Mouse (Mus musculus) splenic B cell, adult 2 months (primary cell): Measurements from ENCODE around the gene Ankrd36.
"Not testable (repeated sequence)": the region's sequence is repeated elsewhere in the genome, so short reads cannot be mapped to it uniquely, and the experiment has no call there.

Experiments
- DNase-seq: peaks from one replicate; pipeline ENCODE4 v3.0.0-alpha.2; 2011; ENCODE audit warnings: low read depth, low spot score
- H3K27me3 ChIP-seq: 2 replicates; pipeline ENCODE4 v1.6.1; 2012; ENCODE audit warnings: mild to moderate bottlenecking, low read length, moderate library complexity, mixed read lengths; ENCODE audit not compliant: control insufficient read depth, poor library complexity, insufficient read depth, severe bottlenecking
- H3K36me3 ChIP-seq: 2 replicates; pipeline ENCODE4 v1.6.1; 2012; ENCODE audit warnings: mild to moderate bottlenecking, low read length, moderate library complexity, mixed read lengths; ENCODE audit not compliant: control insufficient read depth, poor library complexity, insufficient read depth, severe bottlenecking

Gene Ankrd36

DNA sequence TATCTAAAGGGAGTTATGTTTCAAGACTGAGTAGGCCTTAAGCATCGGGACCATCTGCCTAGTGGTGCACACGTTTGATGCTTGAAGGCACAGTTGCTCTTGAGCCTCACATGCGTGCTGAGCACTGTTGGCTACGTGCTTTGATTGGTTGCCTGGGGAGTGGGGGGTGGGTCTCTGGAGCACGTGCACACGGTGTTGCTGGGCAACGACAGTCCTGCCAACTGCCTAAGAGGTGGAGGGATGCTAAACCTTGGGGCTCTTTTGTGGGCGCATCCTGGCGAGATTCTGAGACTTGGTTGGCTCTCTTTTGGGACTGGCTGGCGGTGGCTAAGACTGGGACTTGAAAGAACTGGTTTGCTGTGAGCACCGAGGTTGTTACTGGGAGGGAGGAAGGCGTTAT, at the start of gene Ankrd36:
Ankrd36 (plus strand) TSS at position 211 of the 400 bp plus-strand sequence.
- Histone ChIP-seq H3K36me3 (no peaks in the 10 kb centered on the region), H3K27me3 (no peaks in the 10 kb centered on the region; the same call in 1 of the 2 replicates)
- no peak for DNase-seq

DNA sequence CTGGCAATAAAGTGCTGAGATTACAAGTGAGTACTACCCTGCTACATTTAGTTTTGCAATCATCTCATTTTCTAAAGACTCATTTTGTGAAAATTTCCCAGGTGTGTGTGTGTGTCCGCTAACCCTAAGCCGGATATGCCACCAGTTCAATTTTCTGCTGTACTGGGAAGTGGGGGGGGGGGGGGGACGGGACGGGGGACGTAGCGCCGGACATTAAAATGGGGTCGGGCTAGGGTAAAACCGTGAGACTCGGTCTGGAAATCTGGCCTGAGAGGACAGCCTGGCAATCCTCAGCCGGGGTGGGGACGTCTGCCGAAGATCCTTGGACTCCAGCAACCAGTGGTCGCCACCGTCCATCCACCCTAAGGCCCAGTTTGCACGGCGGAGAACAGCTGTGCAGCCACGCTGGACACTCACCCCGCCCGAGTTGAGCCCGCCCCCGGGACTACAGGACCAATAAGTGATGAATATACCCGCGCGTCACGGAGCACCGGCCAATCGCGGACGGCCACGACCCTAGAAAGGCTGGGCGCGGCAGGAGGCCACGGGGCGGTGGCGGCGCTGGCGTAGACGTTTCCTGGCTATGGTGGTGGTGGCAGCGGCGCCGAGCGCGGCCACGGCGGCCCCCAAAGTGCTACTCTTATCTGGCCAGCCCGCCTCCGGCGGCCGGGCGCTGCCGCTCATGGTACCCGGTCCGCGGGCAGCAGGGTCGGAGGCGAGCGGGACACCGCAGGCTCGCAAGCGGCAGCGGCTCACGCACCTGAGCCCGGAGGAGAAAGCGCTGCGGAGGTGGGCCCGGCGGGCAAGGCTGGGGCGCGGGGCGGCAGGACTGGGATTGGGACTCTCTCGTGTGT, 48.8 kb upstream of the Ankrd36 start, which contains the start of gene Xbp1:
Xbp1 (plus strand) TSS at position 248 of the 854 bp plus-strand sequence.
- DNase-seq, result peak; percentile 93
- H3K27me3 ChIP-seq, result no peaks in the 10 kb centered on the region
- peaks cover 2% of the 10 kb centered on the region for H3K36me3 ChIP-seq

GRCm38 (mm10) chr11:5521266-5521515, 48.3 kb upstream of the Ankrd36 start:
- Histone ChIP-seq H3K27me3 (no peaks in the 10 kb centered on the region), H3K36me3 (peaks cover 2% of the 10 kb centered on the region)
- DNase-seq, result no peak

- peak; percentile 76 for DNase-seq
- no peaks in the 10 kb centered on the region for H3K27me3 ChIP-seq
- peaks cover 4% of the 10 kb centered on the region for H3K36me3 ChIP-seq
These were observed 47.8 kb upstream of the Ankrd36 start for GRCm38 (mm10) chr11:5521516-5522291.

- no peak for DNase-seq
- Histone ChIP-seq H3K36me3 (peaks cover 4% of the 10 kb centered on the region), H3K27me3 (no peaks in the 10 kb centered on the region)
These were observed 46.6 kb upstream of the Ankrd36 start for GRCm38 (mm10) chr11:5522798-5523415.

- DNase-seq, result no peak
- H3K27me3 ChIP-seq, result no peaks in the 10 kb centered on the region
- H3K36me3 ChIP-seq, result peaks cover 8% of the 10 kb centered on the region
These were observed 44.1 kb upstream of the Ankrd36 start for GRCm38 (mm10) chr11:5525418-5525817.

GRCm38 (mm10) chr11:5526573-5527439, 42.7 kb upstream of the Ankrd36 start:
- no peaks in the 10 kb centered on the region for H3K27me3 ChIP-seq

GRCm38 (mm10) chr11:5527865-5528523, 41.5 kb upstream of the Ankrd36 start:
- H3K27me3 ChIP-seq, result no peaks in the 10 kb centered on the region
- DNase-seq, result no peak
- H3K36me3 ChIP-seq, result peaks cover 10% of the 10 kb centered on the region

More at GRCm38 (mm10) chr11:5526573-5527439, 42.7 kb upstream of the Ankrd36 start:
- H3K36me3 ChIP-seq, result peaks cover 8% of the 10 kb centered on the region
- no peak for DNase-seq

GRCm38 (mm10) chr11:5528841-5529240, 40.6 kb upstream of the Ankrd36 start:
- H3K27me3 ChIP-seq, result no peaks in the 10 kb centered on the region
- DNase-seq, result no peak
- H3K36me3 ChIP-seq, result peaks cover 12% of the 10 kb centered on the region

DNA sequence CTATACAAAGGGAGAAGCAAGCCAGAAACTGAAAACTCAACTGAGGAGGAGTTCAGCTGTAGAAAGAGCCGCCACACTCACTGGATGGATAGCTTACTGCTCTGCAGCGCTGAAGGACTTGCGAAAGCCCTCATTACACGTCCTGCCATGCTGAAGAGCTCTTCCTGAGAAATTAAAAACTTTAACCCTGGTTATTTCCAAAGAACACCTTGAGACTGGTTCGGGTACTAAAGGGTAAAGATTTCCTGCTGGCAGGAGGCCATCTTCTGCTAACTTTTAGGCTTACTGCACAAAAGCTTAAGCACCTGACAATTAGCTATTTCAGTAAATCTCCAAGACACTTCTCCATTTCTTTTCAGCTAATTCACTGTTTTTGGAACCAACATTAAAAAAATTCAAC, 39.3 kb upstream of the Ankrd36 start:
- no peaks in the 10 kb centered on the region for H3K27me3 ChIP-seq
- no peak for DNase-seq
- peaks cover 15% of the 10 kb centered on the region for H3K36me3 ChIP-seq

- no peak for DNase-seq
- no peaks in the 10 kb centered on the region for H3K27me3 ChIP-seq
These were observed 38.8 kb upstream of the Ankrd36 start for GRCm38 (mm10) chr11:5530717-5531116.

DNA sequence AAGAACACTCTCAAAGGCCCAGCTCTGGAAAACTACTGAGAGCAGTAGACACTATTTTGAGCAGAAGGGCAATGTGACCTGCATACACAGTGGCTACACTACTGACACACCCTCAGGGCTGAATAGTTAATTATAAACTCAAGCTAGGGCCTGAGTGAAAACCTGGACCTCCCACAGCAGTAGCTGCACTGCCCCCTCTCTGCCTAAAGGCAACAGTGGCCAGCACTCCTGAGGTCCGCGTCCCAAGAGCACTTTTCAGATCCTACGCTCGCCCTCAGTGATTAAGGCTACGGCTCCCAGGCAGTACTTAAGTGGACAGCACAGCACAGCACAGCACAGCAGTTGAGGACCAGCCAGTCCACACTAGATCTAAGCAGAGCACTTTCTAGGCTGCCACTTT, 36.4 kb upstream of the Ankrd36 start:
- Histone ChIP-seq H3K27me3 (no peaks in the 10 kb centered on the region), H3K36me3 (peaks cover 12% of the 10 kb centered on the region)
- DNase-seq, result no peak

More at GRCm38 (mm10) chr11:5530717-5531116, 38.8 kb upstream of the Ankrd36 start:
- peaks cover 13% of the 10 kb centered on the region for H3K36me3 ChIP-seq

- not testable (repeated sequence) for DNase-seq, H3K36me3 ChIP-seq, H3K27me3 ChIP-seq
These were observed 32.0 kb upstream of the Ankrd36 start for GRCm38 (mm10) chr11:5537454-5537853.

DNA sequence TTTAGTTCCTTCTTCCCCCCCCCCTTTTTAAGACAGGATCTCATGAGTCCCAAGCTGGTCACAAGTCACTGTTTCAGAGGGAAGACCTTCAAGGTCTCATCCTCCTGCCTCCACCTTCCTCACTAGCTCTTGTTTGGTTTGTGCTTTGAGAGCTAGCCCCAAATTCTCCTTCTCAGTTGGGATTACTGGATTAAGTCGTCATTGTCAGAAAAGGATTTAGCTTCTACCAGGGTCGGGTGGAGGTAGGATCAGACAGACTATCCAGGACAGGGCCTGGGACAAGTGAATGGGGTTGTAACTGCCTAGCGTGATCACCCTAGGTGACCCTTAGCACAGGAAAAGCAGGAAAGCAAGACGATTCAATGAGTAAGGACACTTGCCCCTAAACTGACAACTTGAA, 29.2 kb upstream of the Ankrd36 start:
- H3K36me3 ChIP-seq, result no peaks in the 10 kb centered on the region
- H3K27me3 ChIP-seq, result no peaks in the 10 kb centered on the region
- DNase-seq, result no peak
